ENCODE assay signal across 30 mouse cellular contexts in the genomic region with DNA sequence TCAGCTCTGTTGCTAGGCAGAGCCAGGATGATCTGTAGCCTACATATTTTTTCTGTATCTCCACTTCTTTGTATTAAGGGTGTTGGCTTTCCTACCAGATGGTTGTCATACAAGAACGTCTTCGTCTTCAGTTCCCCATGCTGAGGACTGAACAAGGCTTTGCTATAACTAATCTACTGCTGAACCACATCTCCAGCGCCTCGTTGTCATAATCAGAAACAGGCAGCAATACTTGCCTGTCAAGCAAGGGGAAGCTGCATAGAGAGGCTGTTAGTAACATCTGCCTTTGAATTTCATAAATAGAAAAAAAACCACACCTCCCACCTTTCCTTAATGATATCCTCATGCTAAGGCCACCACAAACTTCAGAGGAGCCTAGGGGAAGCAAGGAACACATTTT. TPM values are rescaled to one million over a fixed set of nuclear protein-coding genes. Genes with fewer than 3 reads are reported as not detected.
DNase-seq lines count a peak whose midpoint lies in the region; ATAC-seq lines count a peak whose summit lies in the region.
"Had no signal": no experiment of that assay in that cellular context is flagged by ENCODE, and none has a peak within 500 bp of the region (broad histone marks: within the 10 kb centered on the region; RNA-seq: fewer than 3 reads in every experiment).

No protein-coding gene starts in this region.

- no peak for ATAC-seq in intestine, embryonic 14.5 days (replicated peaks; ENCODE audit: low FRiP score, low TSS enrichment, low read depth)
- ATAC-seq in intestine, embryonic 15.5 days, result no peak
- ATAC-seq in lung, embryonic 16.5 days (ENCODE audit: low read depth), result 0 out of 2 replicates have a peak, but pooled peaks have one; percentile 23
- ATAC-seq in embryonic facial prominence, embryonic 12.5 days (ENCODE audit: insufficient number of reproducible peaks, insufficient read depth, low FRiP score, low TSS enrichment), result no peak; the same call in 1 of the 2 replicates
- ATAC-seq in erythroid progenitor cell, adult 5-6 weeks (replicated peaks; ENCODE audit: low FRiP score, poor library complexity, severe bottlenecking), result no peak
- ATAC-seq: CD4-positive, CD25-positive, alpha-beta regulatory T cell, adult 4 months; forebrain, embryonic 13.5 days; lung, postnatal 0 days had no signal

- 0 out of 2 replicates have a peak overlapping the region, but pooled peaks have one; percentile 10 for H3K9ac ChIP-seq in intestine, embryonic 14.5 days (ENCODE audit: low read length)
- no peak overlapping the region for H3K9ac ChIP-seq in intestine, embryonic 15.5 days
- no peak overlapping the region for H3K9ac ChIP-seq in lung, embryonic 16.5 days (ENCODE audit: low read length)
- no peak overlapping the region for H3K9ac ChIP-seq in embryonic facial prominence, embryonic 12.5 days
- H3K9ac ChIP-seq: embryonic facial prominence, embryonic 15.5 days; forebrain, embryonic 13.5 days; hindbrain, embryonic 13.5 days; liver, embryonic 15.5 days; neural tube, embryonic 12.5 days had no signal

- H3K4me2 ChIP-seq in intestine, embryonic 14.5 days (ENCODE audit: low read length), result no peak overlapping the region
- no peak overlapping the region for H3K4me2 ChIP-seq in intestine, embryonic 15.5 days (replicated peaks)
- no peak overlapping the region for H3K4me2 ChIP-seq in lung, embryonic 16.5 days (ENCODE audit: low read depth, low read length)
- H3K4me2 ChIP-seq in embryonic facial prominence, embryonic 12.5 days (replicated peaks), result no peak overlapping the region
- H3K4me2 ChIP-seq: embryonic facial prominence, embryonic 15.5 days; forebrain, embryonic 13.5 days; hindbrain, embryonic 13.5 days; liver, embryonic 15.5 days; neural tube, embryonic 12.5 days had no signal

- peaks cover 5% of the 10 kb centered on the region; the same call in 1 of the 2 replicates for H3K4me1 ChIP-seq in intestine, embryonic 14.5 days (replicated peaks; ENCODE audit: control insufficient read depth, insufficient read depth, low read length)
- 0 out of 2 replicates have a peak, but pooled peaks cover 2% of the 10 kb centered on the region for H3K4me1 ChIP-seq in intestine, embryonic 15.5 days (replicated peaks)
- 0 out of 2 replicates have a peak, but pooled peaks cover 2% of the 10 kb centered on the region for H3K4me1 ChIP-seq in lung, embryonic 16.5 days (replicated peaks; ENCODE audit: control insufficient read depth, insufficient read depth, low read length)
- no peaks in the 10 kb centered on the region for H3K4me1 ChIP-seq in embryonic facial prominence, embryonic 12.5 days
- H3K4me1 ChIP-seq: embryonic facial prominence, embryonic 15.5 days; forebrain, embryonic 13.5 days; hindbrain, embryonic 13.5 days; liver, embryonic 15.5 days; neural tube, embryonic 12.5 days had no signal

- no peaks in the 10 kb centered on the region for H3K9me3 ChIP-seq in intestine, embryonic 14.5 days (ENCODE audit: control insufficient read depth, low read length)
- H3K9me3 ChIP-seq in intestine, embryonic 15.5 days, result no peaks in the 10 kb centered on the region
- H3K9me3 ChIP-seq in lung, embryonic 16.5 days (ENCODE audit: control insufficient read depth, low read length), result no peaks in the 10 kb centered on the region
- H3K9me3 ChIP-seq in embryonic facial prominence, embryonic 12.5 days, result no peaks in the 10 kb centered on the region
- H3K9me3 ChIP-seq: embryonic facial prominence, embryonic 15.5 days; forebrain, embryonic 13.5 days; hindbrain, embryonic 13.5 days; liver, embryonic 15.5 days; neural tube, embryonic 12.5 days had no signal

- no peaks in the 10 kb centered on the region for H3K36me3 ChIP-seq in intestine, embryonic 14.5 days (ENCODE audit: control insufficient read depth, insufficient read depth, low read length)
- H3K36me3 ChIP-seq in intestine, embryonic 15.5 days, result no peaks in the 10 kb centered on the region
- H3K36me3 ChIP-seq in lung, embryonic 16.5 days (ENCODE audit: control insufficient read depth, insufficient read depth, low read length), result no peaks in the 10 kb centered on the region
- H3K36me3 ChIP-seq in embryonic facial prominence, embryonic 12.5 days, result no peaks in the 10 kb centered on the region
- H3K36me3 ChIP-seq: embryonic facial prominence, embryonic 15.5 days; hindbrain, embryonic 13.5 days; liver, embryonic 15.5 days; neural tube, embryonic 12.5 days had no signal

- DNase-seq in intestine, embryonic 14.5 days (ENCODE audit: low spot score), result no peak
- DNase-seq in lung, postnatal 14 days, result no peak
- DNase-seq in mesoderm, embryonic 11.5 days (ENCODE audit: low read depth, low spot score), result peak; percentile 42
- DNase-seq: adrenal gland, postnatal 14 days; cerebellum, adult 11-12 months; cerebellum, postnatal 10 days; gastrocnemius, postnatal 10 days; heart, postnatal 14 days; kidney, adult 11 months; kidney, postnatal 14 days; left cerebral cortex, postnatal 4 days; midbrain, embryonic 14.5 days; right cerebral cortex, adult 18-20 months; right cerebral cortex, postnatal 4 days; thymus, adult 2 months; thymus, postnatal 36 days had no signal

- 74% methylated on average over 4 of the region's 4 CpGs for WGBS in intestine, embryonic 14.5 days
- WGBS in intestine, embryonic 15.5 days, result 78% methylated on average over 4 of the region's 4 CpGs
- WGBS in lung, embryonic 16.5 days, result 48% methylated on average over 4 of the region's 4 CpGs
- WGBS in embryonic facial prominence, embryonic 12.5 days, result 29% methylated on average over 4 of the region's 4 CpGs

- H3K4me3 ChIP-seq in intestine, embryonic 14.5 days (ENCODE audit: low read depth, low read length), result no peak overlapping the region
- no peak overlapping the region for H3K4me3 ChIP-seq in intestine, embryonic 15.5 days (replicated peaks)
- H3K4me3 ChIP-seq in lung, embryonic 16.5 days (ENCODE audit: low read length), result no peak overlapping the region
- H3K4me3 ChIP-seq in embryonic facial prominence, embryonic 12.5 days, result no peak overlapping the region
- H3K4me3 ChIP-seq: embryonic facial prominence, embryonic 15.5 days; forebrain, embryonic 13.5 days; hindbrain, embryonic 13.5 days; left cerebral cortex, adult 2 months; liver, embryonic 15.5 days; neural tube, embryonic 12.5 days had no signal

- no peak overlapping the region for H3K27ac ChIP-seq in intestine, embryonic 14.5 days (ENCODE audit: low read depth)
- no peak overlapping the region for H3K27ac ChIP-seq in intestine, embryonic 15.5 days
- H3K27ac ChIP-seq in lung, embryonic 16.5 days (ENCODE audit: low read length), result no peak overlapping the region
- peak overlapping the region; percentile 36; the same call in 1 of the 2 replicates for H3K27ac ChIP-seq in embryonic facial prominence, embryonic 12.5 days
- H3K27ac ChIP-seq: embryonic facial prominence, embryonic 15.5 days; forebrain, embryonic 13.5 days; hindbrain, embryonic 13.5 days; left cerebral cortex, adult 2 months; liver, embryonic 15.5 days; macrophage; neural tube, embryonic 12.5 days had no signal

- H3K27me3 ChIP-seq in intestine, embryonic 14.5 days (replicated peaks; ENCODE audit: control insufficient read depth, insufficient read depth, low read length), result no peaks in the 10 kb centered on the region
- H3K27me3 ChIP-seq in intestine, embryonic 15.5 days (replicated peaks), result no peaks in the 10 kb centered on the region
- no peaks in the 10 kb centered on the region for H3K27me3 ChIP-seq in lung, embryonic 16.5 days (ENCODE audit: control insufficient read depth, insufficient read depth, low read depth, low read length)
- H3K27me3 ChIP-seq in embryonic facial prominence, embryonic 12.5 days, result no peaks in the 10 kb centered on the region
- H3K27me3 ChIP-seq: embryonic facial prominence, embryonic 15.5 days; forebrain, embryonic 13.5 days; hindbrain, embryonic 13.5 days; liver, embryonic 15.5 days; neural tube, embryonic 12.5 days had no signal

RNA-seq across cellular contexts. Expression of a gene that starts 15.5 kb away (rescaled TPM):
- polyA plus RNA-seq in intestine, embryonic 14.5 days (2014; fragmentation: Nextera tagmentation; extraction: Ambion mirVana), result 7.9 and 9.2 TPM in 2 replicates
- 11.6 and 13.4 TPM in 2 replicates for polyA plus RNA-seq in intestine, embryonic 15.5 days (2015; fragmentation: Nextera tagmentation; extraction: Ambion mirVana)
- polyA plus RNA-seq in lung, embryonic 16.5 days (2015; fragmentation: Nextera tagmentation; extraction: Ambion mirVana), result 14.3 and 15.7 TPM in 2 replicates
- polyA plus RNA-seq in embryonic facial prominence, embryonic 12.5 days (2016; fragmentation: Nextera tagmentation; extraction: Ambion mirVana), result 3.4 and 3.9 TPM in 2 replicates
- 4.6 and 6.8 TPM in 2 replicates for total RNA-seq in erythroid progenitor cell, adult 5-6 weeks (2015; ENCODE audit: low replicate concordance)
- 1.5 and 11.3 TPM in 2 replicates for total RNA-seq in erythroid progenitor cell, adult 5-6 weeks (2017; ENCODE audit: low replicate concordance)
- total RNA-seq: megakaryocyte-erythroid progenitor cell, adult 5-6 weeks had no signal
